Mouse (Mus musculus) heart, adult 11 months (tissue): ENCODE results near the gene Naaa.

Experiments used
- DNase-seq: peaks from one replicate; pipeline ENCODE4 v3.0.0; 2022

Naaa gene

DNA sequence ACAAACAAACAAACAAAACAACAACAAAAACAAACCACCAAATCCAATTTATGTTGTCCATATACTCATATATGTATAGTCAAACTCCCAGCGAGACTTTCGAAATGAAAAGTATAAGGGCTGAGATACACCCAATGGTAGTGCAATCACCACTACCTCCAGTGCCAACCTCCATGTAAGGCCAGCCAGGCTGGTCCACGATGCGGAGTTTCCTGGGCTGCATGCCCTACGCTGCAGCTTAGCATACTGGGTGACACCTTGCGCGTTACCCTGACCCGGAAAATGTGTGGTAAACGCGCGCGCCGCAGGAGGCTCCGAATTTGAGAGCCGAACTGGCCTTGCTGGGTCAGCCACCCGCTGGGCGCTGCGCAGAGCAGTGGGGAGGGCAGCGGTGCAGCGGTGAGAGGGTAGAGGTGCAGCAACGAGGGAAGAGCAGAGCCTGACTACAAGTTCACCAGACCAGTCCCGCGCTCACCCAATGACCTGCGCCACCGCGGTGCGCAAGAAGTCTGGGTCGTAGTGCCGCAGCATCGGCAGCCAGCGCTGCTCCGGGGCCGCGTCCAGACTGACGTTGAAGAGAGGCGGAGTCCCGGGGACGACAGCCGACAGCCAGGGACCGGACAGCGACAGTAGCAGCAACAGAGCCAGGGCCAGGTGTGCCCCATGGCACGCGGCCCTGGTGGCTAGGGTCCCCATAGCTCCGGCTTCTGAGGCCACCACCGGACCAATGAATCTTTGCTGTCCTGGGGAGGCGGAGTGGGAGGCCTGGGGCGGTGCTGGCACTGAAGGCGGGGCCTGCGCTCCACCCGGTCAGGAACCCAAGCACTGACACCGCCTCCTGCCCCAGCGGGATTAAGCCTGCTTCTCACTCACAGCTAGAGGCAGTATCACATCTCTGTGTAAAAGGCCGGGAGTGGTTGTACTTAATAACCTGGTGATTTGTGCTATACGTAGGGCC, at the start of gene Naaa:
Gene Naaa, minus strand, starts transcription at position 734 of the 958 bp plus-strand sequence.
- peak; percentile 99 for DNase-seq

DNA sequence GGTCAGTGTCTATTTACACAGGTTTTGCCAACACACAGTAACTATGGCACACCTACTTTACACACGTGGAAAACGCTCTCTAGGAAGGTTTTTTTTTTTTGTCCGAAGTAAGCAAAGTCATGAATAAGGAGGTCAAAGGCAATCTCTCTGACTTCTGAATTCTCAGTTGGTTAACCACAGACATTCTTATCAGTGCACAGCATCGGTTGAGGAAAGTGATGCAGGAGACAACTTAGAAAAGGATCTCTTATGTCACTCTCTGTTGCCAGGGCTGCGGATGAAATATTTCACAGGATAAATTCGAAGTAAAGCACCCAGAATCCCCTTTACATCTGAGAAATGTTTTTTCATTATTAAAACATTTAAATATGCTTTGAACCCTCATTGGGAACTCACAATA, 49.4 kb upstream of the Naaa start:
- DNase-seq, result no peak

DNA sequence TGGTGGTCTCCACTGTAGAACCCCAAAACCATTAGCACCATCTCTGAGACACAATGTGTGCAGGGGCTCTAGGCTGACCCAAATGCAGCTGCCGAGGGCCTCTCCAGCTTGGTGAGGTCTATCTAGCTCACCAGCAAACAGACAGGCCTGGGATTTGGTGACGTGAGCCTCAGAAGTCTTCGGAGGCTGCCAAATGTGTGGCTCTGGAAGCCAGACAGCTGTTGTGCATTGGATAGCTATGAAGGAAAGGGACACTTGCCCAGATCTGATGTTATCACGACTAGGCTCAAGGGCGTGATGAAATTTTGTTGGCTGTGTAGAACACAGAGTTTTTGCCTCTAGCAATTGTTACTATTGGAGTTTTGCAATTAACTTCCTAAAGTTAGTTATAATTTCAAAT, 45.3 kb upstream of the Naaa start:
- peak; percentile 98 for DNase-seq

DNA sequence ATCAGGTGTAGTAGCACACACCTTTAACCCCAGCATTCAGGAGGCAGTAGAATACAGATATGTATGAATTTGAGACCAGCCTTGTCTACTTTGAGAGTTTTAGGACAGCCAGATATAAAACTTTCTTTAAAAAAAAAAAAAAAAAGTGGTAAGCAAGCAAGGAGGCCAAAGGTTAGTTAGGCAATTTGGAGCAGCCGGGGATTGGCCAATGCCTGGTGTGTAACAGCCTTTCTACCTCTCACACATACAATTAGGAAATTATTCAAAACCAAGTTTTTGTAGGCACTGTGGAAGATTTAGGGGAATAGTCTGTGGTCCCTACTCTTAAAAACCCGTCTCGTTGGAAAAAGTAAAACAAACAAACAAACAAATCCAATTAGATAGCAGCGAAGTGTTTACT, 44.6 kb upstream of the Naaa start:
- no peak for DNase-seq

DNA sequence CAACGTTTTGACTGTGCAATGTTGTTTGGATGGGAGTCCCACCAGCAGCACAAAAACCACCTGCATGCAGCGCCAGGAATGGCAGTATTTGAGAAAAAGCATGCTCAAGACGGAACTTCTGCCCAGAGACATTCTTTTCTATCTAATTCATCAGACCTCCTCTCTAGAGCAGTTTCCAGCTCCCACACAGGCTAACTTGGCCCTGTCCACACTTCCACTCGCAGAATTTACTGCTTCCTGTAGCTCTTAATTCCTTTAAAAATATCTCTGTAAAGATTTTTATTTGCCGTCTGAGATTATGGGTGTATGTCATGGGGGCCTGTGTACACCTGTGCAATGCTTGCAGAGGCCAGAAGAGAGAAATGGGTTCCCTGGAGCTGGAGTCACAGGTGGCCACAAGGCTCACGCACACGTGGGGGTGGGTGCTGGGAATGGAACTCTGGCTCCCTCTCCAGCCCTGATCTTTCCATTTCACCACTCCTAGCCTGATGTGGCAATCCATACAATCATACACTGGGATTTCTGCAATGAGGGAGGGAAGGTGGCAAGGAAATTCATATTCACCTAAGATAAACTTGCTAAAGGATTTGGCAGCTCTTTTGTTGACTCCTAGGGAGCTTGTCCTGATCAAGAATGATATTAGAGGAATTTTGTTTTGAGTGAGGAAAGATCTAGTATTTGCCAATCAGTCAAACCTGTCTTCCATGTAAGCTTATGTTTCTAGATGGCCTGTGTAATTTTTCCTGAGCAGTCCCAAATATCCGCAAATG, 43.8 kb upstream of the Naaa start:
- peak; percentile 91 for DNase-seq

DNA sequence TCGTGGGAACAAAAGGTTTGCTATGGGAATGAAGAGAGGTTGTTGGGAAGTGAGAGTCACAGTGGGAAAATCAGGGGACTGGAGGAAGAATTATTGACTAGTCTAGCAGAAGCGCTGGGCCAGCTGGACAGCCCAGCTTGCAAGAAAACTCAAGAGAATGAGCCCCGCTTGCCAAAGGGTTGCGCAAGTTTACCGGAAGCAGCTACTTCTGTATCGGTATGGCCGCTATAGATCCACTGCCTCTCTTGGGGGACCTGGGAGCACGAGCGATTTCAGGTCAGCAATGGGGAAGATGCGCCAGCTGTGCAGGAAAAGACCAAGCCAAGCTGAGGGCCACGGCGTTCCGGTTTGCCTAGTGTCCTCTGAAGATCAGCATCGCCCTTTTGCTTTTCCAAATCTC, 40.6 kb upstream of the Naaa start:
- peak; percentile 89 for DNase-seq

DNA sequence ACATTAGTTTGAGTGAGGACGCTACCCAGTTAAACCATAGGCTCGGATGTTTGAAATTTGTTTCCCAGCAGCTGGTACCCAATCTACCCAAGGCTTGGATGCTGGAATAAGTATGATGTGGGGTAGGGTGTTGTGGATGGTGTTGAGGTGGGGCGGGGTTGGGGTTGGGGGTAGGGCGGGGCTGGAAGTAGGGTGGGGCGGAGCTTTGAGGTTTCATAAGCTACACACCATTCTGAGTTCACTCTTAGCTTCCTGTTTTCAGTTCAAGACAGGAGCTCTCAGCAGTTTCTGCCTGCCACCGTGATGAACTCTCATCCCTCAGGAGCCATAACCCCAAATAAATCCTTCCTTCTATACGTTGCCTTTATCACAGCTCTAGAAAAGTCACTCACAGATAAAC, 40.1 kb upstream of the Naaa start:
- DNase-seq, result peak; percentile 64

DNA sequence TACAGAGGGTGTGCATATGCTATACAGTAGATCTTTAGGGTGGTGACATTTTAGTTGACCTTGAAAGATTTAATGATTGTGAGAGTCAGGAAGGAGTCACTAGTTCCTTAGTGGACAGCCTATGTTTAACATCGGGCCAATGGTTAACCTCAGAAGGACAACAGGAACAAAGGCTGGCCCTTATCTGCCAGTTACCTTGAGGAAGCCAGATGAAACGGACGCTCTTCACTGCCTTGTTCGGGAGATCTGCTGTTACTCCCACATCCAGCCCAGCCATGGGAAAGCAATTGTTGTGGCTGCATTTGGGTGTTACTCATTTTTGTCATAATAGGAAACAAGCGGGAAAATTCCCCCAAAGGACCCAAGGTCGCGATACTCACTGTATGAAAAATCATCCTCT, 35.8 kb upstream of the Naaa start:
- peak; percentile 88 for DNase-seq

DNA sequence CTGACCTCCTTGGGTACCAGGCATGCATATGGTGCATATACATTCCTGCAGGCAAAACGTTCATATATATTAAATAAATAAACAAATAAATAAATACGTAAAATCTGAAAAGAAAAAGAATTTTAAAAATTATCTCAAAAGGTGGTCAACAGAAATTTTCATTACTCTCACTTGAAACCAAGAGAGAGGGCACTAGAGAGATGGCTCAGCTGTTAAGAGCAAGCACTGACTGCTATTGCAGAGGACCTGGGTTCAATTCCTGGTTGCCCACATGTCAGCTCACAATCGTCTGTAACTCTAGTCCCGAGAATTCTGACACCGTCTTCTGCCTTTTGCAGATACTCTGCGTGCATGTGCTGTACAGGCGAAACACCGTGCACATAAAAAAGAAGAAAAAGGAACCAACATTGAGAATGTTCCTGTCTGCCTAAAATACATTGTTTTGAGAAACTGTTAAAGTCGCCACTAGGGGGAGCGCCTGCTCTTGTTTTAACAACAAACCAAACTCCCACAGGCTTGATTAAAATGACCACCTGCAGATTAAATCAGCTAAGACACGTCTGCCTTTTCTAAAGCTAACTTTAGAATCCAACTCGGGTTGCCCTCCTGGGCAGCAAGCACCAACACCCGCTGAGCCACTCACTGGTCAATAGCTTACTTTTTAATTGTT, 34.2 kb upstream of the Naaa start:
- peak; percentile 94 for DNase-seq

DNA sequence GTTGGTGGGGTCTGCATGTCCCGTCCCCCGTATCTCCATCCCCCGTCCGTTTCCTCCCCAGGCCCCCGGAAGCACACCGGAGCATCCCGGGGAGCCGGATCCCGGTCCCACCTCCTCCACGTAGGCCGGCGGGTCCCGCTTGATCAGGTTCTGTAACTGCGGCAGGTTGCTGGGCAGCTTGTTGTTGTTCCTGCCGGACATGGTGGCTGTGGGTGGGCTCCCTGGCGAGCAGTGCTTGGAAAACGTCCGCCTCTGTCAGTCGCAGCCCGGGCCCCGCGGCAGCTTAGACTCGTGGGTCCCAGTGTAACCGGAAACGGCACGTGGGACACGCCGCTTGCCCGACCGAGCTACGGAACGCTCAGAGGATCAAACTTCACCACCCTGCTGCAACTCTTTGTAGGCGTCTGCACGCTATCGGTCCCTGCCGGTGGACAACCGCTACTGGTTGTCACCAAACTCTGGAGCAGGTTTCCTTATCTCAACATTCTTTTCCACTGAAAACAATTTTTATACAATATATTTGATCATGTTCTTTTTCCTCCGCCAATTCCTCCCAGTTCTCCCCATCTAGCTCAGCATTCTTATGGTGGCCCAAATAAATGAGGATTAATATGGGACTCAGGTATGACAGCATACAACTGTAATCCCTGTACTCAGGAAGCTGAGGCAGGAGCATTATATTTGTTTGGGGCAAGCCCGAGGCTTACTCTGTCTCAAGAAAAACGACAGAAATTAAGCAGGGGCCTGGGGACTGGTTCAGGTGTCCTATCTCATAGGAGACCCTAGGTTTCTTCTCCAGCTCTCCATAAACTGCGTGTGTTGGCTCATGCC, 31.9 kb upstream of the Naaa start, which contains the start of gene Sdad1:
Gene Sdad1, minus strand, starts transcription at position 799 of the 831 bp plus-strand sequence.
- peak; percentile 99 for DNase-seq

DNA sequence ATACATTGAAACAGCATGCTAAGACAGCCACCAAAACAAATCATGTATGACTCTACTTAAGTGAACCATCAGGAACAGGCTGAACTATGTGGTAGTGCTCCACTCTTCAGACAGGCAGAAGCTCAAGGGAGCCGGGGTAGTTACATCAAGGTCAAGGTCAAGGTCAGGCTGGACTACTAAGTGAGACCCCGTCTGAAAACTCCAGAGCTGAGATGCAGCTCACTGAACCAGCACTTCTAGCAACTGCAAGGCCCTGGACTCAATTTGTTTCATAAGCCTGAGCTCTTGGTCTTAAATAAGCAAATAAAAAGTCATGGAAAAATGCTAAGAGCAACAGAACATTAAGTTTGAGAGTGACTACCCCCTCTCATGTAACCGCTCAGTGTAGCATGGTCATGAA, 26.3 kb upstream of the Naaa start:
- DNase-seq, result peak; percentile 66

DNA sequence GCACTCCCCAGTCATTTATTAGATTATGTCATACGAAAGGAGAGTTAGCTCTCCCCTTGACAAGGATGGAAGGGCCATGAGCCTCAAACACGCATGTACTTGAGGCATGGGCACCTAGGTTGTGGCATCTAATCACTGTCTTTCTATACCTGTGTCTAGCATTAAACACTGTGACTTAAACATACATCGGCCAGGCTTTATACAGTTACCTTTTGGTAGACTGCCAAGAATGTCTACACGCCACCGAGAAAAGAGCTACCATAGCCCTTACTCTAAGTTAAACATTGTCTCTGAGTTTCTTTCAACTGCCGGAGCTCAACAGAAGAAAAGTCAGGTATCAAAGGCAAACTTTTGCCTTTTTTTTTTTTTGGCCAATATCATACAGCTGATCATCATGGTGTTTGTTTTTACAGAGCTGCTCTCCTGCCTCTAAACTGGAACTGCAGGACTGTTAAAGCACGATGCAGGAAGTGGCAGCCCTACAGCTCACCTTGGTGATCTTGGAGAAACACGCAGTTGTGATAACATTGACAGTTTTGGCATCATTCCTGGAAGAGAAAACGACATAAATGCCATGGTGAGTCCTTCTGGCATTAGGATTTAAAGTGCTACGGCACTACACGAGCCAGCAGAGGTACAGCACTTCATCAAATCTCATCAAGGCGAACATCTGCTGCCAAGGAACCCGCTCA, 24.3 kb upstream of the Naaa start:
- DNase-seq, result peak; percentile 82

DNA sequence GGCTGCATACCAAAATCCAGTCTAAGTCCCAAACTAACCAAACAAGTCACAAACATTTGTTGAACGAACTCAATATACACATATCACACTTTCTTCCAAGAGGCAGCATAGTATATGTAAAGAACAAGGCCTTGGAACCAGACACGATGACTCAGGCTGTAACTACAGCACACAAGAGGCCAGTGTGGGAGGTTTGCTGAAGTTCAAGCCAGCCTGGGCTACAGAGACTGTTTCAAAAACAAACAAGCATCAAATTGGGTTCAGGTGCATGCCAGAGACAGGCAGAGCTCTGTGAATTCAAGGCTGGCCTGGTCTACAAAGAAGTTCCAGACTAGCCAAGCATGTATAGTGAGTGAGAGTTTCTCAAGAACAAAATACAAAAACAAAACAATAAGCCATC, 16.6 kb upstream of the Naaa start:
- no peak for DNase-seq

DNA sequence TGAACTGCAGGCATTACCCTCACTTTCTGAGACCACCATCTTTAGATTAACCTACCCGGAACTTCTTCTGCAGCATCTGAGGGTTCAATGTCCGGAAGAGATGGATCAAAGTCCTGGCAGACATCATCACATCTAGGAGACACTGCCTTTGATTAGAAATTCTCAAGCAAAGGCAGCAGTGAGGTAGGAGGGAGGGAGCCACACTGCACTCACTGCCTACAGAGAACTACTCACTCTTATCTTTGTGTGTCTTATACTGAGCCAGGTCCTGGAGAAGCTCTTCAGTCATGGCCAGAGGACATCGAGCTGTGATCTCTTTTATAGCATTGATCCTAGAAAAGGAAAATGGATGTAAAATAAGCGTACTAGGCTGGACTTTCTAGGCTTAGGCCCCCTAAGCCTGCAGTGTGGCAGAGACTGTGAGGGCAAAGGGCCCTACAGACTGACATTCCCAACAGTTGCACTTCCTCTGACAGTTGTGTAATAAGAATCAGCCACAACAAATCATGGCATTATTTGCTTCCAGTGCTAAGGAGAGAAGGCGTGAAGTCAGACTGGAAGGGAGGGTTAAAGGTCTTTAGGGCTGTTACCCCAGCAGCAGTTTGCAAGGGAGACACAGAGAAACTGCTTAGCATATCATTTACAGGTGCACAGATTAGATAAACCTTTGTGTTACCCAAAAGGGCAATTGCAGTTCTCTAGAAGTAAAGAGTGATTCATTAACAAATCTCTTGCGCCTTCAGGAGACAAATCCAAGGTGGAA, 13.9 kb upstream of the Naaa start:
- no peak for DNase-seq

DNA sequence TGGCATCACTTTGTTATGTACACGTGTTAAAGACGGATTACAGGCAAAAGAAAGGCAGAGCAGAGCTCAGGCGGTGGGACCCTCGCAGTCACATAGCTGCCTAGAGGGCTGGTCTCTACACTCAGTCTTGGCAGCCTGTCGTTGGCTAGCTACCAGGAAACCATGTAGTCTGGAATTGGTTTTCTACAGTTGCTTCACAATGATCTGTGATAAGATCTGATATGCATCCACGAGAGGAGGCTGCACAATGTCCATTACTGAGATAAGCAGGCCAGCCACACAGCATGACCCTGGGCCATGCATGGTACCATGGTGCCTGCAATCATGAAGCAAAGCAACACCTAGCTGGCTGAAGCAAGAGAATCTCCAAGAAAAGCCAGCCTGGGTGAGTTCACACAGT, 9.9 kb upstream of the Naaa start:
- DNase-seq, result peak; percentile 72

DNA sequence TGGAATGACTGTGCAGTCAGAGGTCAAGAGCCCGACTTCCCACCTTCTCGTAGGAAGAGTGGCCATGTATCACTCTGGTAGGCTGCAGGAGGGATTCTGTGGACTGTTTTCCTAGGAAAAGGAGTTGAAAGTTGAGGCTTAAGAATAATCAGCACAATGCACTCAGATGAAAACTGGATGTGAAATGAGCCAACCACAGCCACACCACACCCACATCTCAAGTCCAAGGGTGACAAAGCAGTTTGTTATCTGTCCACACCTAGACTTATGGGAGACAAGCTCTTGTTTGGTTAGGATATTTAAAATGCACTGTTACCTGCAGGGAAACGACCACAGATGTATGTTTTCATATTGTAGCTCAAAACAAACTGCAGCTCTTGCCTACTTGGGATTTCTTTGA, 5.1 kb upstream of the Naaa start:
- DNase-seq, result peak; percentile 49

DNA sequence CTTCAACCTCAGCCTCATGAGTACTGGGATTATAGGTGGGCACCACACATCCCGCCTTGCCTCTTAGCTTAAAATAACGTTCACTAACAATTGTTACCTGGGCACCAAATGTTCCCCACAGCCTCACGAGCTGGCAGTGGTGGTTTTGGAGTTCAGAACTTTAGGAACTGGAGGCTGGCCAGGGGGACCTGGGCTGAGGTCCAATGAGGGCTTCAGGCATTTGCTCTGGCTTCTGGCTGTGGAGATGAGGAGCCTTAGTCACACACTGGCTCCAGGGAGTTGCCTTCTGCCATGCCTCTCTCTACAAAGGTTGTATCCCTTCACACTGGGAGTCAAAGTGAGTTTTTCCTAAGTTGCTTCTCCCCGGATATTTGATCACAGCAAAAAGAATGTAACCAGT, 4.6 kb upstream of the Naaa start:
- DNase-seq, result peak; percentile 88

DNA sequence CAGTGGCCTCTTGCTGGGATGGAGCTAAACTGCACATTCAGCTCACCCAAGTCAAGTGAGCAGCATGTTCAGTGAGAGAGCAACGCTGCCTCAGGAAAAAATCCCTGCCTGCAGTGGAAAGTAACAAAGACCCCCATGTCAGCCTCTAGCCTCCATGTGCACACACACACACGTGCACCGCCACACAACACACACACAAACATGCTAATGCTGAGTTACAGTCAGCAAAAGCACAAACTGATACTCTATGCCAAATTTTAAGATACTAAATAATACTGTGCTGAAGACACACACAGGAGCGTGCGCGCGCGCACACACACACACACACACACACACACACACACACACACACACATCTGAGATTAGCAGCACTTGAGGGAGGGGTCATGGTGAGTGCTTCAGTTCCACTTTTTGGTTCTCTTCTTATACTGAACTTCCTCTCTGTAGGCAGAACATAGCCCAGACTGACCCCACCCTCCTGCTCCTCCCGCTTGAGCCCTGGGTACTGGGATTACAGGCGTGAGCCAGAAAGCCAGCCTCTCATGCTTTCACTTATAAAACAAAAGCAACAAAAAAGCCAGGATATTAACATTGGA, 1.1 kb upstream of the Naaa start:
- DNase-seq, result peak; percentile 96

DNA sequence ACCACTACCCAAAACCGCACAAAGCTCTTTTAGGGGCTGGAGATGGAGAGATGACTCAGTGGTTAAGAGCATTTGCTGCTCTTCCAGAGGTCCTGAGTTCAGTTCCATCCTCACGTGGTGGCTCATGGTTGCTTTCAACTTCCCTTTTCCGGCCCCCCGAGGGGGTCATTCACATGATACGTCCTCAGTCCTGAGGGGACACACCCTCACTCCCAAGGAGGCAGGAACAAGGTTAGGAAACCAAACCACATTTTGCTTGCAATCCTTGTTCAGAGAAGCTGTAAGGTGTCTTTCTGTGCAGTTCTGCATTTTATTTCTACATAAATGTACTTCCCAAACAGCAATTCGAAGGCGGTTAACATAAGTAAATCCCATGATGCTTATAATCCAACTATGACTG, 7.5 kb downstream of the Naaa start:
- DNase-seq, result no peak

DNA sequence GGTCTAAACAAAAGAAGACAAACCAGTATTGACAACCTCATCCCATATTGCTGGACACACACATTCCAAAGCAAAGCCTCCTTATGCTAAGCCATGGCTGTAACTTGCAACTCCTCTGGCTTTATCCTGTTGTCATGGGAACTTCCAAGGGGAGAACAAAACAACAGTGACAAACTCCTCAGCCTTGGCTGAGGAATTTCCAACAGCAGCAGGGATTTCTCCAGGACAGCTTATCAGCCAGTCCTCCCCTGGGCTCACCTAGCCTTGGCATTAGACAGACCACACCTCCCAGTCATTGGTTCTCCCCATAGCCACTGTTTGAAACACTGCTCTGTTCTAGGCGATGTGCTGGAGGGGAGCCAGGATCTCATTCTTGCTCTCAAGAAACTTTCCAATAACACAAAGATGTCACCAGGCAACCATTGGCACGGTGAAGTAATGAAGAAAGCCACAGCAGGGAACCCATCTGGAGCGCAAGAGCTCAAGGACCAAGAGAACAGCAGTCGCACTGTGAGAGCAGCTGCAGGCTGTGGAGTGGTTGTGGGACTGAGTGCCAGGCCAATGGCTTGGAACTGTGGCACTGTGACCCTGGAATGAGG, 14.1 kb downstream of the Naaa start:
- DNase-seq, result peak; percentile 97
